Mouse (Mus musculus) layer of hippocampus, adult 11-12 months (tissue): Measurements from ENCODE around the gene Bag3.

ENCODE experiments used
- DNase-seq: peaks from one replicate; pipeline ENCODE4 v3.0.0; 2022; ENCODE audit warnings: low spot score

Bag3 gene

DNA sequence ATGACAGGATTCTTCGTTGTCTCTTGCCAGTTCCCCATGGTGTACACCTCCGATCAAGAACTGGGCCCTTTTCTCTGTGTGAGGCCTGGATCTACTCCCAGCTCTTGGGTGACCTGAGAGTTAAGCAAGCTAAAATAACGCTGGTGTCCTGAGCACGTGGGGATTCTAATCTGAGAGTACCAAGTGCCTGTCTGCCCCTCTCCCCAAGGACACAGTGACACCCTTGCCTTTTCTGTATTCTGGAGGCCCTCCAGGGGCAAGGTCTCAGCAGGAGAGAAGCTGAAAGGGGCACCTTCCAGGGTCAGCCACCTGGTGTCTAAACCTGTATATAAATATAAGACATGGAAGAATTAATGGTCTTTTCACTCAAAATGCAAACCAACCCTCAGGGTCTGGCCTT, 14.3 kb downstream of the Bag3 start:
- no peak for DNase-seq

DNA sequence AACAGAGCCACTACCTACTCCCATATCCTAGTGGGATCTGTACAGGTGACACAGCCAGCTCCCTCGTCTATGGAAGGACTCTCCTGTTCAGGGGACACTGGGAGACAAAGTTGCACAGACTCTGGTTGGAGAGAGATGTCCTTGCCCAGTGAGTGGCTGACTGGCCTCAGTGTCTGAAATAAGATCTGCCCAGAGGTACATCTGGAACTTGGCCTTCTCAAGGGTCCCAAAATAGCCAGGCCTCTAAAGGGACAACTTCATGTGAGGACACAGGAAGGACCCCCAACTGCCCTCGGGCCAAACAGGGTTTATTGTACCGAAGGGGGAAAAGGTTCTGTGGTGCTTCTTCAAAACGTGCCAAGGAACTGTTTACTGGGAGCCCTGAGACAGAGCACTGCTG, 14.8 kb downstream of the Bag3 start:
- no peak for DNase-seq

DNA sequence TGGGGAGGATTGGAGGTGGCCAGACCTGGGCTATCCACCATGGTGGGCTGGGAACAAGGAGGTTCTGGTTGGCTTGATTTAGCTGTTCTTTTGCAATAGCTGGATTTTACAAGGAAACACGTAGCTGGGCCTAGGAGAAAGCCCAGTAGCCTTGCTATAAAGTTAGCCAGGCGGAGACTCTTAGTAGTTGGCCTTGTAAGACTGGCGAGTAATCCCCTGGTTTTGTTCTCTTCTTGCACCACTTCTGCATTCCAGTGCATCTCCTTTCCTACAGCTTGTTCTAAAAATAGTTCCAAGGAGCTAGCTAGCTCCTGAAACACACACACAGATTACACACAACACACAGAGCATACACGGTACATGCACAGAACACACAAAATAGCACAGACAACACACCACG, 15.4 kb downstream of the Bag3 start:
- DNase-seq: no peak

DNA sequence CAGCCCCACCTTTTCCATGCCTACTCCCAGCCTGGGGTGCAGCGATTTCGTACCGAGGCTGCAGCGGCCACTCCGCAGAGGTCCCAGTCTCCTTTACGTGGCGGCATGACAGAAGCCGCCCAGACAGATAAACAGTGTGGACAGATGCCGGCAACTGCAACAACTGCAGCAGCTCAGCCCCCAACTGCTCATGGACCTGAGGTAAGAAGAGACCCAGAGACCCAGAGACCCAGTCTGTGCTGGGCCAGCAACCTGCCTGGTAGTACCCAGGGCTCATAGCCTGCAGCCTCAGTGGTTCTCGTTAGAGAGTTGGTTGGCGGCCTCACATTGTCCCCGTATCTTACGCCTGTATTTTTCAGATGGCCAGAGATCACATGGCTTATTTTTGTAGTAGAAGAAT, 16.7 kb downstream of the Bag3 start:
- DNase-seq: no peak

DNA sequence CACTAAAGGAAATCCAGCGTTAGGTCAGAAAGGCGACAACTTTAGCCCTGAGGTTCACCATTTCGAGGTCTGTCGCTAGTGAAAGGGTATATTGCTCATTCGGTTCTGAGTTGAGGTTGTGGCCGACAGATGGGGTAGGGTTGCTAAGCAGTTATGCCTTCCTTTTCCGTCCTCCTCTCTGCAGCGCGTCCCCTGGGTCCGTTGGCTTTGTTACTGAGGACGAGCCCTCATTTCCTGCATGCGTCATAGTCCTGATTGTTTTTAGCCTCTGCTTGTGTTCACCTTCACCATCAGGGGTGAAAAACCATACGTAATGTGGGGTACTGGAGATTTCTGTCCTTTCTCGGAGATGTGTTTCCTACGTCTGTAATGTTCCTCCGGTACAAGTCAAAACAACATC, 17.3 kb downstream of the Bag3 start:
- DNase-seq: no peak

DNA sequence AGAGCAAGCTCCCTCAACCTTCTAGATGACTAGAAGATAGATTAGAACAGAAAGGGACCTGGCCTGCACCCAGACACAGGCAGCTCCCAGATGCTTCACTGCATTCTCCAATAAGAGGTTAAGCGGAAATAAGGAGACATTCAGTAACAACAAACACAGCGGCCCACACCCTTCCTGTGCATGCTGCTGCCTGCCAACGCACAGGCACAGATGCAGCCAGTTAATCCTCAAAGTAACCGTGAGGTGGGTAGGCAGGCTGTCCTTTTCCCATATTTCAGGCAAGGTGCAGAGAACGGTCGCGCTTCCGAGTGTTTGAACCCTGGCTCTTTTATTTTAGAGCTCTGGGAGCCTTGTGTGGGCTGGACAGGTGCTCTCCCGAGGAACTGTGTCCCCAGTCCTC, 17.8 kb downstream of the Bag3 start:
- DNase-seq: no peak

DNA sequence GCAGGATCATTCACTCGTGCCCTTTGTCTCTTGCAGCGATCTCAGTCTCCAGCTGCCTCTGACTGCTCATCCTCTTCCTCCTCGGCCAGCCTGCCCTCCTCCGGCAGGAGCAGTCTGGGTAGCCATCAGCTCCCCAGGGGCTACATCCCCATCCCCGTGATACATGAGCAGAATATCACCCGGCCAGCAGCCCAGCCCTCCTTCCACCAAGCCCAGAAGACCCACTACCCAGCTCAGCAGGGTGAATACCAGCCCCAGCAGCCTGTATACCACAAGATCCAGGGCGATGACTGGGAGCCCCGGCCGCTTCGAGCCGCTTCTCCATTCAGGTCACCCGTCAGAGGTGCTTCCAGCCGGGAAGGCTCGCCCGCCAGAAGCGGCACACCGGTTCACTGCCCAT, 18.4 kb downstream of the Bag3 start:
- no peak for DNase-seq

DNA sequence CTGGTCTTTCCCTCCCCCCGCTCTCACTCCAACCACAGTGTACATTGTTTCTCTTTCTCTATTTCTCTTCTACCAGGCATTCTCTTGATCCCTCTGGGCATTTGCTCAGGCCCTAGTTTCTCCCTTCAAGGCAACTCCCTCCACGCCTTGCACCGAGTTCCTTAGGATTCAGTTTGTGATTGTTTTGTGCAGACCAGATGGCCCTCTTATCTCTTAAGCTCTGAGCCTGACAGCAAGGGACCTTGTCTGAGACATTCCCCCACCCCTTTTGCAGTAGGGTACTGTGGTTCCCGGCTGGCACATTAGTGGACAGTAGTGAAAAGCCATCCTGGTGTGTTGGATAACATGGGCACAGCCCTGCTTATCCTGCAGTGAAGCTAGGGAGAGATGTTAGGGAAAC, 19.1 kb downstream of the Bag3 start:
- no peak for DNase-seq

DNA sequence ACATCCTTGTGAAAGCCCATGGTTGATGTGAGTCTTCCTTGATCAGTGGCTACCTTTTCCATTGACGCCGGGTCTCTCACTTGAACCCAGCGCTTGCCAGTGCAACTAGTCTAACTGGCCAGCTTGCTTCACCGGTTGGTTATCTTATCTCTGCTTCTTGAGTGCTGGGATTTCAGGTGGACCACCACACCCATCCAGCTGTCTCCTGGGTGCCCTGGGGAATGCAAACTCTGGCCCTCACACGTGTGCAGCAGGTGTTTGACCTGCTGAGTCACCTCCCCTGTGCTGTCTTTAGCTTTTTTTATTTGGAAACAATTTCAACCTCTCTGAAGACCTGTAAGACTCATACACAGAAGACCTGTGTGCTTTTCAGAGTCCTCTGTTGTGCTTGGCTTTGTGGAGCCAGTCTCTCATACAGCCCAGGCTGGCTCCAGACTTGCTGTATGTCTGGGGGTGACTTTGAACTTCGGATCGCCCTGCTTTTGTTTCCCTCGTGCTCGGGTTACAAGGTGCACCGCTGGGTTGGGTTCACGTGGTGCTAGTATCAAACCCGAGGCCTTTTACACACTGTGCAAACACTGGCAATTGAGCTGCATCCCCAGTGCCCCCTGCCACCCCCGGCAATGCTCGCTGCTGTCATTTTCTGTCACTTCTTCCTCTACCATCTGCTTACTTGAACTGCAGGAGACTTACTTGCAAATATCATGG, 19.9 kb downstream of the Bag3 start:
- DNase-seq: no peak

DNA sequence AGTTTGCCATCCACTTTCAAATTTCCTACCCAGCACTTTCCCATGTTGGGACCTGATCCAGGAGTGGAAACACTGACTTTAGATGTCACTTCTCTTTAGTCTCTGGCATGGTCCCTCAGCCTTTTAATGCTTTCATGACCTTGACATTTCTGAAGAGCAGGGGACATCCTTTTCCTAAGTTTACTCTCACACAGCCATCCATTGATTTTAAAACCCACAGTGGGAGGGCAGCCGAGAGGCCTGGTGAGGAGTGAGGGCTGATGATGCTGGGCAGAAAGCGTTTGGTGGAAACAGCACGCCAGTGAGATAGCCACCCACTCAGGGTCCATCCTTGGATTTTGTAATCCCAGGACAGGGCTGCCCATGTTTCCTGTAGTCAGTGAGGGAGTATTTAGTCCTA, 20.5 kb downstream of the Bag3 start:
- DNase-seq: no peak

DNA sequence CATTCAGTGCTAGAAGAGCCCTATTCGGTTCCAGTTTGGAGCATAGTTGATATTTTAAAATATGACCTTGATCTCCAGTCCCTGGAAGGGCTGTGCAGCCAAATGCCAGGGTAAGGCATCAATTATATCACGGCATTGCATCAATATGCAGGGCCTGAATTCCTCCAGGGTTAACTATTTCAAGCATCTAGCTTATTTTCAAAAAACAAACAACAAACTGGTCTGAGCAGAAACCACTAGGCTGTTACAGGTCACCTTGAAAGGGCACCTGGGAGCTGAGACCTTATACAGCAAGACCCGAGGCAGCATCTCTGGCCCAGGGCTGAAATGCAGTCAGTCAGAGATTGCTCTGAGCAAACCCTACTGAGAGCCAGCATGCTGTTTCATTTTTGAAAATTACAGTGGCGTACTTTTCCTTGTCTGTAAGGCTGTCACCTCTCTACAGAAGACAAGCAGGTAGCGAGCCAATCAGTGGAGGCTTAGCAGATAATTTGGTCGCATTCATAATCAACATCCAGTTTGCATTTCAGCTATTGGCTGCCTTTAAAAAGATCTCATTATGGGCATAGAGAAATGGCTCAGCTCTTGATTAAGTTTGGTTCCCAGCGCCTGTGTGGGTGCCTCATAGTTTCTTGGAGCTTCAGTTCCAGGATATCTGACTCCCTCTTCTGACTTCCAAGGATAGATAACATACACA, 21.3 kb downstream of the Bag3 start:
- DNase-seq: no peak

DNA sequence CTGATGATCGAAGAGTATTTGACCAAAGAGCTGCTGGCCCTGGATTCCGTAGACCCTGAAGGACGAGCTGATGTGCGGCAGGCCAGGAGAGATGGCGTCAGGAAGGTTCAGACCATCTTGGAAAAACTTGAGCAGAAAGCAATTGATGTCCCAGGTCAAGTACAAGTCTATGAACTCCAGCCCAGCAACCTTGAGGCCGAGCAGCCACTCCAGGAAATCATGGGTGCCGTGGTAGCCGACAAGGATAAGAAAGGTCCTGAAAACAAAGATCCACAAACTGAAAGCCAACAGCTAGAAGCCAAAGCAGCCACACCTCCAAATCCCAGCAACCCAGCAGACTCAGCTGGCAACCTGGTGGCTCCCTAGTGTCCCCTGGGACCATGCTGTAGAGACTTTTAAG, 22.6 kb downstream of the Bag3 start:
- no peak for DNase-seq

DNA sequence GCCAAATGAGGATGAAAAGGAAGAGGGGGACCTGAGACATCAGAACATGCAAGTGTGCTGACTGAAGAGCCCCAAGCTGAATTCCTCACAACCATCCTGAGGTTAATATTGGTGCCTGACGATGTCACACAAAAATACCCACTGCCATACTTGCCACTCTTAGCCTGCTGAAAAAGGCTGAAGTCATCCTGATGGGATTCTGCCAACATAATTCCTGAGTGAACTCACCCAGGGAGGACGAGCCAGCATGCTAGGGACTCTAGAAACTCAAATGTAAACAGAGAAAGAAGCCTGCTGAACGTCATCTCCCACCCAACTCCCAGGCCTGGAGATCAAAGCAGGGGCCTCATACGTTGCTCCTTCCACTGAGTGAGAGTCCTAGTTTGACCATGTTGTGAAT, 25.7 kb downstream of the Bag3 start:
- DNase-seq: no peak

DNA sequence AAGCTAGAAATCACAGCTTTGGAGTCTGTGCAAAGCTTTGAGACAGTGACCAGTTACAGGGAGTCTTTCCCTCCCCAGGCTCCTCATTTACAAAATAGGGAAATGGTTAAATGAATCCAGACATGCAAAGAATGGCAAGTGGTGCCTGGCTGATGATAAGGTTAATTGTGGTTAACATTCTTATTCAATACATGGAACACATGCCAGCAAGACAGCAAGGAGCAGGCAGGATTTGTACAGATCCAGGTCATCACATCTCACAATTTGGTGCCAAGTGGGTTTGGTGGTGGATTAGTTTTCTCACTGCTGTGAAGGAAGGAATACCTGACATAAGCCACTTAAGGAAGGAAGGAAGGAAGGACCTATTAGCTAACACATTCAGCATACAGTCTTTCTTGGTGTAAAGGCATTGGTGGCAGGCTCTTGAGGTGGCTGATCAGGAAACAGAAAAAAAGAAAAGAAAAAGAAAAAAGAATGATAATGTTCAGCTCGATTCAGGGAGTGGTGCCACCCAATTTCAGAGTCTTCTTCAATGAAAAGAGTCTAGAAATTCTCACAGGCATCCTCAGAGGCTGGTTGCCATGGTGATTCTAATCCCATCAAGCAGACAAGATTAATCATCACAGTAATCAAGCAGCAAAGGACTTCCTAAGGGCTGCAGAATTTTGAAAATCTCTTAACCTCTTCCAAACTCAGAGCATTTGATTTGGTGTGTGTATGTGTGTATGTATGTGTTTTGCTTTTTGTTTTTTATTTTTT, 27.1 kb downstream of the Bag3 start:
- no peak for DNase-seq

DNA sequence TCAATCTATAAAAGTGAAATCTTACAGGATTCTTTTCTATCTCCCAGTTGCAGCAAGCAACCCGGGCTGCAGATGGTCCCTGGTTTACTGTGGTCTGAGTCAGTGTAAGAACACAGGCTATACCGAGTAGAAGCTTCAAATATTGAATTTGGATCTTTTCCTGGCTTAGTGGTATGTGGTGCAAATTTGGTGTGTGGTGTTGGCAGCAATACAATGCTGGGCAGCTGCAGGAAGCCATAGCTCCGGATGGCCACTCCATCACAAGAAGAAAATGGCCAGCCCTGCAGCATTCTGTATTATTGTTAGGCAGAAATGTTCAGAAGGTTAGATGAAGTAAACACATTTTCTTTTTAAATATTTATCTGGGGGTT, 27.7 kb downstream of the Bag3 start:
- DNase-seq: no peak

DNA sequence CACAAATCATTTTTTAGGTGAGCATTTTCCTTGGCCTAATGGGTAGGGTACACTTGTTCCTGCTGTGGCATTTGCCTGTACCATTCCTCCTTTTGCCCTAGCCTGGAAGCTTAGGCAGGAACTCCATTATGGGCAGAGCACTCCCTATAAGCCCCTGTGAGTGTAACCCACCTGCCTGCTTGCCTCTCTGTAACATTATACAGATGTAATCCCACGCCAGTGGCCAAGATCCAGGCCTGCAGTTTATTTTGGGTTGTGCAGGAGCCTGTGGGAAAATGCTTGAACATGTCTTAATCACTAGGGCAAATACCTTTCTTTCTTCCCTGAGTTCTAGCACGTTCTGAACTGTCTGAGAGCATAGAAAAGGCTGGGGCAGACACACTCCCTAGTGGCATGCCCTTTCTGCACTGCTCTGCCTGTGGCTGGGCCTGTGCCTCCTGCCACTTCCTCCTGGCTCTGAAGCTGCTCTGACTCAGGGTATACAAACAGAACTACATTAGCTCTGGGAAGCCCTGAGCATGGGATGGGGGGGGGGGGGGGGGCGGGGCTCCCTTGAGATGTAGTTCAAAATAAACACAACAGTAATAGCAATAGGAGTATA, 29.8 kb downstream of the Bag3 start:
- no peak for DNase-seq

DNA sequence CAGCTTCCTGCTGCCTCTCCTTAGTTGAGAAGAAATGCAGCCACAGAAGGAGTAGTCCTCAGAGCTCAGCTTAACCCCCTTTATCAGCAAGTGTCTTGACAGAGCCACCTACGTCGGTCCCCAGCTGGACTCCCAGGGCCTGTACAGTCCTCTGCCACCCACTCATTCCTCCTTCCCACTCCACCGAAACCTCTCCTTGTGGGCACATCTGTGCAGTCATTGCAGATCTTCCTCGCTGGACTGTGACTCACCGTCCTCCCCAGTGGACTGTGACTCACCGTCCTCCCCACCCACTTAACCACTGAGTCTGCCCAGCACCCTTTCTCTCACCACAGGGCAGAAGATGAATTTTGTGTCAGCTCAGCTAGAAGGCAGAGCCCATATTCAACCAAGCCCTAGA, 31.1 kb downstream of the Bag3 start:
- DNase-seq: no peak

DNA sequence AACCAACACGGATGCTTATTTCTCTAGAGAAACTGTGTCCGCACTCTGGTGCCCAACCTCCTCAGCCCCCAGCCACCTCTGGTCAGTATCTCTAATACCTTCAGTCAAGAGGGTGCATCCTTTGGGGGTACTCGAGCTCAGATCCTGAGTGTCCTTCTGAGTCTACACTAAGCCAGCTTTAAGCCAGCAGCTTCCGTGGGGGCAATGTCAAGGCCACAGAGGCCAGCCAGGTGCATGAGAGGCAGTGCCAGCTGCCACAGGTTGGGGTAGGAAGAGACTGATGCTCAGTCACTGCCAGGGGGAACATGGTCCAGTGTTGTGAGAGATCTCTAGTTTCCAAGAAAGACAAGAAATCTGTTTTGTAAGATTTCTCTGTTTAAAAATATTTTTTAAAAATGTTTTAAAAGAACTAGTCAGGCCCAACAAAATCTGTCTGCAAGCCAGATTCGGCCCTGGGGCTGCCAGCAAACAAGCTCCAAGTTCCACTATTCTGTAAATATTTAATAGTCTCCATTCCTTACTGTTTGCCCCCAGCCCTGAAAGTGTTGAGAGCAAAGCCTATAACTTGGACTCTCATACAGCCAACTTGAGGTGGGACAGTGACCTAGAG, 31.8 kb downstream of the Bag3 start:
- DNase-seq: no peak

DNA sequence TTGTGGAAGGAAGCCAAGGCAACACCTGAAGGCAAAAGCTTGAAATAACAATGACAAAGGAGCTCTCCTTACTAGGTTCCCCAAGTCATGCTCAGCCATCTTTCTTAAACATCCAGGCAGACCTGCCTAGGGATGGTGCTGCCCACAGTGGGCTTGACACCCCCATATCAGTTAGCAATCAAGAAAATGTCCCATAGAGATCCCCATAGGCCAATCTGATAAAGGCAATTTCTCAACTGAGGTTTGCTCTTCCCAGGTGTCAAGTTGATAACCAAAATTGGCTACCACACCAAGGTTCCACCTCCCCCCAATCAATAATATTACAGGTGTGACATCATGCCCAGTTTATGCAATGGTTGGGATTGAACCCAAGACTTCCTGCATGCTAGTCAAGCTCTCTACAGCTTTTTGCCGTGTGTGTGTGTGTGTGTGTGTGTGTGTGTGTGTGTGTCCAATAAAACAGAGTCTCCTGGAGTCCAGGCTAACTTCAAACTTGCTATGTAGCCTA, 33.6 kb downstream of the Bag3 start:
- no peak for DNase-seq

DNA sequence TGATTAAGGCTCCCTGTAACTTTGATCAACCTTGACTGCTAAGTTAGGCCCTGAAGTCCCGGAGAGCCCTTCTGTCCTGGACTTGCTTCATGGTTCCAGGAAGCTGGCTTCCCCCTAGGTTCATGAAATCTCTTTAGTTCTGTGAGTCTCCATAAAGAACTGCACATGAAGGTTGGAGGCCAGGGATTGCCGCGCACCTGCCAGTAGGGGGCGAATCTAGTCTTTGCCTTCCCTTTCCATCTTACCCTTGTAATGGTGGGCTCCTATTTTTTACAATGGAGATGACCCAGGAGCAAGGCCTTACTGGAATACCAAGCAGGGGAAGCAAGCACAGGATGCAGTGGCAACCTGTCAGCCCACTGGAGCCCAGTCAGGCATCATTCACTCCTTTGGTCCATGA, 40.0 kb downstream of the Bag3 start:
- no peak for DNase-seq

DNA sequence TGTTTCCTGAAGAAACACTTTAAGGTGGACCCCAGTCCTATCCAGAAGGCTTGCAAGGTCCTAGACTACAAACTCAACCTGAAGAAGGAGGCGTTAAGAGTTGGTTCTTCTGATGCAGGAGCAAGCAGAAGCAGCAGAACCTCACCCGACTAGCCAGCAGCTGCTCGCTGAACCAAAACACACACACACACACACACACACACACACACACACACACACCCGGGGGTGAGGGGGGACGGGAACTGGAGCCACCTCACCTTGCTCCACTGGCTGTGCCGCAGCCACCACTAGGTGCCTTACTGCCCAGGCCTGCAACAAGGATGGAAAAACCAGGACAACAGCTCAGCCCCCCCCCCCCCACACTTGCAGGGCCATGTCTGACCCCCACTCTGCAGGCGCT, 42.9 kb downstream of the Bag3 start:
- DNase-seq: no peak

DNA sequence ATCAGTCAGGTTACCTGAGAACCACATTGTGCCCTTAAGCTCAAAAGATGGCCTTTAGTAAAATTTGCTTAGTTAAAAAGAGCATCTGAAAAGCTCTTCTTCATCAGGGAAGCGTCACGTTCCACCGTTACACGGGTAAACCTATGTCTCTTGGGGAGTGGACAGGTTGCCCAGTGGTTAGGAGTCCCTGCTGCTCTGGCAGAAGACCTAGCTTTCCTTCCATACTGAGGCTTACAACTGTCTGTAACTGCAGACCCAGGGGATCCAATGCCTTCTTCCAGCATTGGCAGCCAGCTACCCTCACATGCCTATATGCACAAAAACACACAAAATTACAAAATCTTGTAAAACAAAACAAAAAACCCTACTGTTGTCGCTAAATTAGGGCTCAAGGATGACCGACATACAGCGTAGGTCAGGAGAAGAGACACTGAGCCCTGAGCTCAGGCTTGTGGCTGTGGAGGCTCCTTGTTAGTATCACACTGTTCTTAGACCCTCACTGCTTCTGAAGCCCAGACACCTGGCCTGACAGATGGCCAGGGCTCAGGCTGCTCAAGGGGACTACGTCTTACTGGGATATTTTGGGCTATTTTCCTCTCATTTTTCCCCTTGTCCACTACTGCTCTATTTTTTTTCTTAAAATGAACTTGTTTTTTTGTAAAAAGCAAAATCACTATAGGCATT, 44.3 kb downstream of the Bag3 start:
- DNase-seq: no peak
